Mouse (Mus musculus): ENCODE results near the gene Mapk8ip3.

Mapk8ip3 gene

DNA sequence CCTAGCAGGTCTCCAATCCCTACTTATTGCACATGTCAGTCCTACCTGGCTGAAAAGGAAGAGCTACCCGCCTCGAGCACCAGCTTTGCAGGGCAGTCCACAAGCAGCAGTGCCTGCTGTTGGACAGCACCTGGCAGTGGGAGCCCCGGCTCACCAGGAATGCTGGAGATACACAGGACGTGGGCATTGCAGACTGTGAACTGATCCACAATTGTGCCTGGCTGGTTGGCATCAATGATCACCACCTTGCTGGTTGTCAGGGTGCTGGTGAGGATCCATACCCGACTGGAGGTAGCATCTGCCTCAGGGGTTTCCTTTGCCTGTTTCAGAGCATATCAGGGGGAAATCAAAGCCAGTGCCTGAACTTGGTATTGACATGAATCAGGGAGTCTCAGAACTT, 34.7 kb downstream of the Mapk8ip3 start:
- DNase-seq (ENCODE audit: low read depth, low spot score) = no peak

DNA sequence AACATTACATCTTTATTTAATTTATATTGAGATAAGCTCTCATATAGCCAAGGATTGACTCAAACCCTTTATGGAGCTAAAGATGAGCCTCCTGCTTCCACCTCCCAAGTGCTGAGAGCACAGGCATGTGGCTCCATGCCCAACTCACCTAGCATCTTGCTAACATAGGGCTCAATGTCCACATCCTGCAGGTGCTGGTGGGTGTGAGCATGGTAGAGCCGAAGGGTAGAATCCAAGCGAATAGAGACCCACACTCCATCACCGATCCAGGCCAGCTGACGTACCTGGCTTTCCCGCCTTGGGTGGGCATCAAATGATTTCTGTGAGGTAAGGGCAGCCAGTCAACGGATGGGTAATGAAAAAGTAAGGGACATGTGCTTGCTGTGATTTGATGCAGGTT, 36.8 kb downstream of the Mapk8ip3 start:
- DNase-seq (ENCODE audit: low read depth, low spot score) = no peak

DNA sequence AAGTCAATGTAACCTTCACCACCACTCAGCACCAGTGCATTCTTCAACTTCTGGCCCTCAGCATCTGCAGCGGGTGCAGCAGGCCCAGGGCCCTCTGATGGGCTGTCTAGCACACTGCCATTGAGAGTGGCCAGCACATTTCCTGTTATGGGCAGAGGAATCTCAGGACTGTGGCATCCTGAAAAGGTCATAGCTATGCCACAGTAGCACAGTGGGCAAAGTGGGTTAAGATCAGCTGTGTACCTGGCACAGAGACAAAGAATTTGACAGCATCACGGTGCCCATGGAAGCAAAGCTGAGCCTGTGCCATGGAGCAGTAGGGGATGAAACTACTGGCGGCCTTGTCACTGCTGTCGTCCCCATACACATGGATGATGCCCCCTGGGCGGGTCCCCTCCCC, 37.6 kb downstream of the Mapk8ip3 start:
- no peak for DNase-seq (ENCODE audit: low read depth, low spot score)

DNA sequence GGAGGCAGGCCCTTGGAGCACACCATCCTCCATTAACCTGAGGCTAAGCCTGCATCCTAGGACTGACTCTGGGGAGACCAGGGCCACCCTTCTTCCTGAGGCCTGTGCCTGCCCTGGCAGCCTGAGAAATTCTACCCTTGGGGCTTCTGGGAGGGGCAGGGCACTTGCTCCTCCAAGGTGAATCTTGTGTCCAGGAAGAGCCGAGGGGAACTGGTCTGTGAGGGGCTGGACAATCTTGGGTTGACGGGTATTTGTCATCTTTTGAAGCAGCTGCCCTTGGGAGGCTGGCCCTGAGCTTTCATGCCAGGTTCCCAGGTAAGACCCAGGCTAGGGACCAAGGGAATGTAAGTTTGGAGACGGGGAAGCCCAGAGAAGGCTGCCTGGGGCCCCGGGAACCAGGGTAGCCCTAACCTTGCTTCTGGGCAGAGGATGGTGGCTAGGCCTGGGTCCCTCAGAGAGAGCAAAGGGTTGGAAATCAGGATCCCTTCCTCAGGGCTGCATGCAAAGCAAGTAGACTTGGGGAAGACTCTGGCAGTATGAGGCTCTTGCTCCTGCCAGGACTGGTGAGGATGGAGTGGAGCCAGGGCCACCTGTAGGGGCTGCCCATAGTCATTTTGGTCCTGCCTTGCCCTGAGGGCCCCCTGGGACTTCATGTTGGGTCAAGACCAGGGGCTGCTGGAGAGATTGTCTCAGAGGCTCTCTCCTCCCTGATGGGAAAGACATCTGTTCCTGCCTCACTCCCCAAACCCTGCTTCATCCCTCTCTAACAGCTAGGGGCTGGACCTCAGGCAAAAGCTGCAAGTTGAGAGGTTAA, 38.5 kb downstream of the Mapk8ip3 start:
- DNase-seq (ENCODE audit: low read depth, low spot score) = no peak

DNA sequence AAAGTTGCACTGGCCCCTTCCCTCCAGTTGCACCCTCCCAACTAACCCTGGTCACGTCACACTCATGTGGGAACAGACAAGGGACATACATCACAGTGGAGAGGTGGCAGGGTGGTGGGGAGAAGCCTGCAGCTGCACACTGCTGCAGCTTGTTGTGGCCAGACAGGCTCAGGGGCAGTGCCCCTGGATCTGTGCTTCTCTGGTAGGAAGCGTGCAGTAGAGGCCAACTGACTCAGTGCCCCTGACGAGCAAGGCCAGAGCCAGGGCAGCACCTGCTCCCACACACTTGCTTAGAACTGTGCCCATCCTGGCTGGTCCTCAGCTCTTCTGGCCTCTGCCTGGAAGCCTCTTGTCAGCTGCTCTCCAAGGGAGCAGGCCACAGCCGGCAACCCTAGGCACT, 39.2 kb downstream of the Mapk8ip3 start:
- no peak for DNase-seq (ENCODE audit: low read depth, low spot score)

DNA sequence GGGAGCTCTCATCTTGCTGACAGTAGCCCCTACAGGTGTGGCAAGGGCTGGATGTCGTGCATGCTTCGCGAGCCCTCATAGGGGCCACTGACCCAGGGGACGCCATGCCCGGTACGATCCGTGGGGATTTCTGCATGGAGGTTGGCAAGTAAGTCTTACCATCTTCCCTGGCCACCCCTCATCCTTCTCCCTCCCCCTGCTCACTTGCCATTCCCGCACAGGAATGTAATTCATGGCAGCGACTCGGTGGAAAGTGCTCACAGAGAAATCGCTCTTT, 39.8 kb downstream of the Mapk8ip3 start:
- DNase-seq (ENCODE audit: low read depth, low spot score) = no peak

DNA sequence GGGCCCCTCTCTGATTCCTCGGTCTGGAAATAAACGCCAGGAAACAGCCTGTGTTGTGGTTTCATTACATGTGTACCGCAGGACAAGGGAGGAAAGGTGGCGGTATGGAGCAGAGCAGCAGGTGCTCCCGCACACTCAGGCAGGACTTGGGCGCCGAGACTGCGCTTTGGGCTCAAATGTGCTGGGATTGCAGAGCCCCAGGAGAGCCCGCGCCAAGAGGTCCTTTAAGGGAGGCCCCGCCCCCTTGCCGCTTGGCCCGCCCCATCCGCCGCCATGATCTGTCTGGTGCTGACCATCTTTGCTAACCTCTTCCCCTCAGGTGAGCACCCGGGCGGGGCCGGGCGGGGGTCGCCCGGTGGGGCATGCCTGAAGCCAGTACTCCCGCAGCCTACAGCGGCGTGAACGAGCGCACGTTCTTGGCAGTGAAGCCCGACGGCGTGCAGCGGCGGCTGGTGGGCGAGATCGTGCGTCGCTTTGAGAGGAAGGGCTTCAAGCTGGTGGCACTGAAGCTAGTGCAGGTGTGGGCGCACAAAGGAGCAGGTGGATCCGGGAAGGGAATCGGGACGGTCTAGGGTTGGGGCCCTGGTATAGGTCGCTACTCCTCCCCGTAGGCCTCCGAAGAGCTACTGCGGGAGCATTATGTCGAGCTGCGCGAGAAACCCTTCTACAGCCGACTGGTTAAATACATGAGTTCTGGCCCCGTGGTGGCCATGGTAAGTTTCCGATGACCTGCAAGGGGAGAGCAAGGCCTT, 40.4 kb downstream of the Mapk8ip3 start, which contains the start of gene Nme3:
Gene Nme3 (plus strand): TSS at position 260 of the 752 bp plus-strand sequence.
- DNase-seq (ENCODE audit: low read depth, low spot score) = peak; percentile 50

DNA sequence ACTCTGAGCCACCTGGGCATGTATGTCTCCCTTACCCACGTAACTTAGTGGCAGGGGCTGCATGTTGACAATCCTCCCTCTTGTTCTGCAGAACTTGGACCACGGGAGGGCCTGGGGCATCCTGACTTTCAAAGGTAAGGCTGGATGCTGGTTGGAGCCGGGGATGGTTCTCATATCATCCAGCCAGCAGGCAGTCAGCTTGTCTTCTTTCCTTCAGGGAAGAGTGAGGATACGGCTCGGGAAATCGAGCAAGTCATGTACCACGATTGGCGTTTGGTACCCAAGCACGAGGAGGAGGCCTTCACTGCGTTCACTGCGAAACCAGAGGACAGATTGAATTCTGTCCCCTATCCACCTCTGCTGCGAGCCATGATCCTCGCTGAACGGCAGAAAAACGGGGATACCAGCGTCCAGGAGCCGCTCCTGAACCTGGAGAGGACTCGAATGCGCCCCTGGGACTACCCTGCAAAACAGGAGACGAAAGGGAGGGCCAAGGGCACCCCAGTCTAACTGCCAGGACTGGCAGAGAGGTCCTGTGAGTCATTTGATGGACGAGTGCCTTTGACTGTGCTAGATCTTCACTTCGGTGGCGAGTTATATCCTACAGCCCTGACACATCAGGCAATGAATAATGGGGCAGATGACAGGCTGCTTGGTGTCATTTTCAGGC, 41.1 kb downstream of the Mapk8ip3 start:
- no peak for DNase-seq (ENCODE audit: low read depth, low spot score)

DNA sequence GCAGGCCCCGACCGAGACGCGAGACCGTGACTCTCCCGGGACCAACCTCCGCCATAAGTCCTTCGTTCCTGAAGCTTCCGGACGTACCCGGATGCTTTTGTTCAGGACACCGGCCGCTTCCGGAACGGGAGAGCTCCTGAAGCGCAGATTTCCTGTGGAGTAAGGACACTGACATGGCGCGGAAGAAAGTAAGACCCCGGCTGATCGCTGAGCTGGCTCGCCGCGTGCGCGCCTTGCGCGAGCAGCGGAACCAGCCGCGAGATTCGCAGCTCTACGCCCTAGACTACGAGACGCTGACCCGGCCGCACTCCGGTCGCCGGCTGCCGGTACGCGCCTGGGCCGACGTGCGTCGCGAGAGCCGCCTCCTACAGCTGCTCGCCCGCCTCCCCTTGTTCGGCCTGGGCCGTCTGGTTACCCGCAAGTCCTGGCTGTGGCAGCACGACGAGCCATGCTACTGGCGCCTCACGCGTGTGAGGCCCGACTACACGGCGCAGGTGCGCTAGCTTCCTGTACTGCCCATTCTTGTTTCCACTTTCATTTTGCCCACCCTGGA, 41.7 kb downstream of the Mapk8ip3 start, which contains the start of the genes Eme2 and Mrps34:
Gene Eme2 (minus strand): TSS at position 93 of the 553 bp plus-strand sequence.
Gene Mrps34 (plus strand): TSS at position 122 of the 553 bp plus-strand sequence.
- DNase-seq (ENCODE audit: low read depth, low spot score) = peak; percentile 81

DNA sequence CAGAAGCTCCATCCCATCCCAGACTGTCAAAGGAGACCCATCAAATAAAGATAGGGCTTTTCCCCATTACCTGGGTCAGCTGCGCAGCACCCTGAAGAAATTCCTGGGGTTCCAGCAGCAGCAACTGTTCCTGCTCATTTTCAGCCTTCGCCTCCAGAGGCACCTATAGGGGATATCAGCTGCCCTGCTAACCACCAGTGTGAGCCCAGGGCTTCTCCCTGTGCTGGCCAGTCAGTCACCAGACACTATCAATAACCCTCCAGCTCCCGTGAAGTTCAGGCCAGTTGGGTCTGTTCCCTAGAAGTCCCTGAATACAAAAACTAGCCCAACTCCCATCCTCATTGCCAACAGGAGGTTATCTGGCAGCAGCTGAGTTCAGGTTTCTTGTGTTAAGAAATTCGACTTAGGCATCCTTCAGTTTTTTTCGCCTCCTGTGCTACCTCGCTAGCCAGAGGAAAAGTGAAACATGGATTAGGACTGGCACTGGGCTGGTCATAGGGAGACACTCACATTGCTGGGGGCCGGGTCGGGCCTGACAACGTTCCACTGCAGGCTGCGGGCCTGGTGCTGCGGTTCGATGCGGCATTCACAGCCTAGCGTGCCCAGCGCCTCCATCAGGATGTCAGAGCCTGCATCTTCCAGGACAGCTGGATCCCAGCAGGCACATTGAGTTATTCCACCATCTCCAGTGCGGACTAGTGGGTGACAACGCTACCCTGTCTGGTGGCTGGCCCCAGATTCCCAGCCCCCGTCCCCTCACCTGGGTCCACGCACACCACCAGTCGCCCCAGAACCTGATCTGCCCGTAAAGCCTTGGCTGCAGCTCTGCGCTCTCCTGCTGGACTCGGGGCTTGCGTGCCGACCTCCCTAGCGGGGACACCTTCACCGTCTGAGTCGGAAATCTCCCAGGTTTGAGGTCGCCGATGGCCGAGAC, 42.4 kb downstream of the Mapk8ip3 start:
- no peak for DNase-seq (ENCODE audit: low read depth, low spot score)

DNA sequence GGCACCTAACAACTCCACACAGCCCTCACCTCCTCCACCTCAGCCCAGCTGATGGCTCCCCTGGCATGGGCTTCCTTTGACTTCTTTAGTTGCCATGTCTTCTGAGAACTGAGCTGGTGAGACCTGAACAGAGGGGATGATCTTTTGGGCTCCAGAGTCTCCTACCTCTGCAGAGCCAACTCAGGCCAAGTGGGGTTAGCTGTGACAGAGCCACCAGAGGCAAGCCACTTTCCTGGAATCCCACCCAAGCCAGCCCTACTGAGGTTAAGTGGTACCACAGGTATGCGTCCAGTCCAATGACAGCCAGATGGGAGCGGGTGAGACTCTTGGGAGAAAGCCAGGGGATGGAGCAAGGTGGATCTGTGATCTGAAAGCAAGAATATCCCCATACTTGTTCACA, 43.5 kb downstream of the Mapk8ip3 start:
- no peak for DNase-seq (ENCODE audit: low read depth, low spot score)

DNA sequence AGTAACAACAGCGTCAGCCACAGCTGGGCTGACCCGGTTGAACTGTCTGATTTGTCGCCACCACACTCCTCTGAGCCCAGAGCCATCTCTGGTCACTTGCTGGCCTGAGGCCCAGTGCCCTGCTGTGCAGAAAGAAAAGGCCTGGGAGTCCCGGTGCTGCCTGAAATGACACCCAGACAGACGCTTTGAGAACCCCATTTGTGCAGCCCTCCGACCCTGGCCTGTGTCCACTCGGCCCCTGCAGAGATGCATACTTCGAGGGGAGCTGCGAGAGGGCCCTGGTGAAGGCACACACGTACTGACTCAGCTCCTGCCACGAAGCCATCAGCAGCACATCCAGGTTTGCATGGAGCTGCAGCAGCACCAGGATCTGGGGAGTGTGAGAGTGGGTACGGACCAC, 44.0 kb downstream of the Mapk8ip3 start:
- DNase-seq (ENCODE audit: low read depth, low spot score) = no peak

DNA sequence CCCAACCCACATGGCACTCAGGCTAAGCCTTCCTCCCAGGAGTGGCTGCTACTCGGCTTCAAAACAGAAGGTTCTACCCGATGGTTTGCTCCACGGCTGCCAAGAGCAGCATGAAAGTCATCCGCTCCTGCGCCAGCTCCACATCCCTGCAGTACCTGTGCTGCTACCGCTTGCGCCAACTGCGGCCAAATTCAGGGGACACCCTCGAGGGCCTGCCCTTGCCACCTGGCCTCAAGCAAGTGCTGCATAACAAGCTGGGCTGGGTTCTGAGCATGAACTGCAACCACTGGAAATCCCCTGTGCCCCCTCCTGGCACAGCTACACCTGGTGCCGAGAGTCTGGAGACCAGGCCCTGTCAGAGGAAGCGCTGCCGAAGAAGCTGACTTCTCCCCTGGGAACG, 45.5 kb downstream of the Mapk8ip3 start:
- no peak for DNase-seq (ENCODE audit: low read depth, low spot score)

DNA sequence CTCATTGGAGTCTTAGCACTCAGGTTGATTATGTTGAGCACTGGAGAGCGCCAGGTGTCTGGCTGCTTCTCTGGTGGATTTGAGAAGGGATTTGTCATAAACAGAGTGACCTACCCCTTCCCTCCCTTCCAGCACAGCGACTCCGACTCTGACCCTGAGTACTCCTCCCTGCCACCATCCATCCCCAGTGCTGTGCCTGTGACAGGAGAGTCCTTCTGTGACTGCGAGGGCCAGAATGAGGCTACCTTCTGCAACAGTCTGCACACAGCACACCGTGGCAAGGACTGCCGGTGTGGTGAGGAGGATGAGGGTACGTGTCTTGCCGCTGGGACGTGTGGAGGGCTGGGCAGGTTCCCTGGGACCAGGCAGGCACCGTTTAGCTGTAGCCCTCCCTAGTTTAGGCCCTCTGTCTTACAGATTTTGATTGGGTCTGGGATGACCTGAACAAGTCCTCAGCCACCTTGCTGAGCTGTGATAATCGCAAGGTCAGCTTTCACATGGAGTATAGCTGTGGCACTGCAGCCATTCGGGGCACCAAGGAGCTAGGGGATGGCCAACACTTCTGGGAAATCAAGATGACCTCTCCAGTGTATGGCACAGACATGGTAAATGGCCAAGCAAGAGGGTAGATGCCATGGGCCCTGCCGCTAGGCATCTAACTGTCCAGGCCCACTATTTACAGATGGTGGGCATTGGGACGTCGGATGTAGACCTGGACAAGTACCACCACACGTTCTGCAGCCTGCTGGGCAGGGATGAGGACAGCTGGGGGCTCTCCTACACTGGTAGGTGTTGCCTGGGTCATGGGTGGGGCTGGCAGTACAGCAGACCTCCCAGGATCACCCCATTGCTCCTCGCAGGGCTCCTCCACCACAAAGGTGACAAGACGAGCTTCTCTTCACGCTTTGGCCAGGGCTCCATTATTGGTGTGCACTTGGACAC, 46.4 kb downstream of the Mapk8ip3 start:
- DNase-seq (ENCODE audit: low read depth, low spot score) = no peak

DNA sequence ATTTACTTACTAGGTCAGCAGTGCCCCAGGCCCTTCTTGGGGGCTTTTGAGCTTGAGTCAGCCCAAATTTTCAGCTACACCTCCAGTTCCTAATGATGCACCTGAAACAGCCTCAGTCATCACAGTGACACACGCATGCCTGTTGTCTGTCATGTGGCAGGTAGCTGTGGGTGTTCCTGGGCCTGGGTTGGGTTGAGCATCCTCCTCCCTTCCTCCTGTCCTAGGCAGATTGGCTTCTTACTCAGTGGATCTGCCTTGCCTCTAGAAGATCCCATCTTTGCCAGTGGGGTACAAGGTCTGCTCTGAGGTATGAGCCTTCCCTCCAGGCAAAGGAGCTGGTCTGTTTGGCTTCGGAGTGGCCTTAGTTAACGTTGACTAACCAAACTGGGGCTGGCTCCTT, 47.9 kb downstream of the Mapk8ip3 start:
- no peak for DNase-seq (ENCODE audit: low read depth, low spot score)

DNA sequence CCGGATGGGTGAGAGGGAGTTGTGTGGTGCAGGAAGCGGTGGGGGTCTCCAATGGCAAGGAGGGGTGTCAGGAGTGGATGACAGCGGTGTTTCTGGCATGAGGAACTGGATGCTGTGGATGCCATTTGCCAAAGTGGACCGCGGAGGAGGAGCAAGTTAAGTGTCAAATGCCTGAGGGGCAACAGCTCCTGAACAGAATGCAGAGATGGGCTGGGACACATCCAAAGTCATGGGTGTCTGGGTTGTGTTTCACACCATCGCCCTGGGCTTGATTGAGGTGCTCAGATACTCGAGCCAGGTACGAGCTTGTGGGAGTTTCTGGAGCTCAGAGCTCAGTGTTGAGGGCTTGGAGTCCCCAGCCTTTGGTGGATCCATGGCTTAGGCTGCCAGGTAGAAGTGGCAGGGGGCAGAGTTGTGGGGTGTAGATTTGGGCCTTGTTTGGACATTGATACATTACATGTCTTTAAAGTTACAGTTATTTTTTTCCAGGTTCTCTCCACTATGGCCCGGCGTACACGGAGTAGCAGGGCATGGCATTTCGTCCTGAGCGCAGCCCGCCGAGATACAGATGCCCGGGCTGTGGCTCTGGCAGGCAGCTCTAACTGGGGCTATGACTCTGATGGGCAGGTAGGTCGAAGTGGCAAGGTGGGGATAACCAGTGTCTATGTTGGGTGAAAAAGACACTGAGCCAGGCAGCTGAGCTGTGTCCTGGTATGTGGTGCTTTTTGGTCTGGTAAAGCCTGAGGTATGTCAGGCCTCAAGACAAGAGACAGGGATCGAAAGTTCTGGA, 49.3 kb downstream of the Mapk8ip3 start:
- no peak for DNase-seq (ENCODE audit: low read depth, low spot score)

DNA sequence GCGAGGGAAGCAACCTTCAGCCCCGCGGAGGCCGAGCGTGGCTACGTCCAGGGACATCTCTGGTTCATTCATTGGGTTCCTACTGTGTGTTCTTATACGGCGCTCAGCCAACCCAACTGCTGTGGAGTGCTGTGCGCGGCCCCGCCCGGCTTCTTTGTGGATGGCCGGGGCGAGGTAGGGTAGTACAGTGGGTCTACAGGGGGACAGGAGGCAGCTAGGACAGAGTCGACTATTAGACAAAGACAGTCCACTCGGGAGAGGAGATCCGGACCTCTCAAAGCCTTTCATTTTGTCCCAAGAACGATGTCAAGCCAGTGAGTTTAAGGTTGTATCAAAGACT, 49.9 kb downstream of the Mapk8ip3 start:
- DNase-seq (ENCODE audit: low read depth, low spot score) = no peak

DNA sequence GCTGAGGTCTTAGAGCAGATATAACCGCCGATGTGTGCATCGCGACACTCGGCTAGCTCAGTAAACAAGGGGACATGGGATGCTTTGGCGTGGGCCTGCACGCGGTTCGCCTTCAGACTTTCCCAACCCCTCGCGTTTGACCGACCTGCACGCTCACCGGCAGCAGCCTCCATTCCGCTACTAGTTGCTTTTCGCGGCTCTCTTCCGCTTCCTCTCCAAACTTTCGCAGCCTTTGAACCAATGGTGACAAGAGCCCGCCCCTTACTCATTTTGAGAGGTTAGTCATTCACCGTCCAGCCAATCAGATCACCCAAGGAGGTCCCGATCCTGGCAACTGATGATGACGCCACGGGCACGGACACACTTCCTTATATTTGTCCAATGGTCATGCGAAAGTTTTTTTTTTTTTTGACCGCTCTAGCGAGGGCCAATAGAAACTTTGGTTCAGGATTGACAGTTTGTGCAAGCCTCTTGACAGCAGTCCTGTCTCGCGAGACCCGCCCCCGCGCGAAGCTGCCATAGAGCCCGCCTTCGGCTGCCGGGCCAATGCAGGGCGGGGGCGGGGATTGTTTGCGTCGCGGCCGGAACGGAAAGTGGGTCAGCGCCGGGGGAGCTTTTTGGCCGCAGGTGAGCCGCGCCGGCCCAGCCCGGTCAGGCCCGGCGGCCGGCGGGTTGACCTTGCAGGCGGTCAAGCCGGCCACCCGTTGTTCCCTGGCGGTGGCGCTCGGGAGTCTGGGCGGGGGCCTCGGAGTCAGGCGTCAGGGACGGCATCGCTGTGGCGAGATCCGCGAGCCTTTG, 50.4 kb downstream of the Mapk8ip3 start, which contains the start of the genes Nubp2 and Spsb3:
Gene Nubp2 (minus strand): TSS at position 216 of the 798 bp plus-strand sequence.
Gene Spsb3 (plus strand): TSS at position 510 of the 798 bp plus-strand sequence.
- peak; percentile 98 for DNase-seq (ENCODE audit: low read depth, low spot score)

Data from retina, postnatal 7 days (tissue).